Mouse (Mus musculus) CD4-positive, CD25-positive, alpha-beta regulatory T cell, adult 4 months (primary cell): ENCODE results near the gene Ccr7. TPM values are rescaled to one million over a fixed set of nuclear protein-coding genes. Genes with fewer than 3 reads are reported as not detected.

Experiments
- ATAC-seq: one replicate; pipeline ENCODE4 v1.8.0; 2017
- polyA plus RNA-seq, 2 experiments: library from polyadenylated mRNA; unstranded; fragments of 100-300 nt; shearing (Covaris generic); gene quantifications; one replicate each; pipeline ENCODE4 v1.2.1; 2017

Gene Ccr7
- polyA plus RNA-seq, 2 experiments from 2014 or later: 277 to 361 TPM

- no peak for ATAC-seq
Measured at GRCm38 (mm10) chr11:99136961-99137360, 17.9 kb downstream of the Ccr7 start.

DNA sequence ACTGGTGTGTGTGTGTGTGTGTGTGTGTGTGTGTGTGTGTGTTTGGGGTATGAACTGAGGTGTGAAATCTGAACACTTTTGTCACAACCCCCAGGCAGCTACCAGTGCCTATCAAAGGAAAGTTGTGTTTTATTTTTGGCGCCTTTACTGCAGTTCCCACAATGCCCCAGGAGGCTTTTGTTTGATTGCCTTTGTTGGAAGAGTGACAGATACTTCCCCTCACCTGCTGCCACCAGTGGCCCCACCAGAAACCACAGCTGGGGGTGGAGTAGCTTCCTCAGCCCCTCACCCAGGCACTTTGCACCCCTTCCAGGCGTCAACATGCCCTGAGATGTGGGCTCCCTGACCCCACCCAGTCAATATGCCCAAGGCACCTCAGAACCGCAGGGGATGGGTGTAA is 18.5 kb downstream of the Ccr7 start:
- ATAC-seq: peak; percentile 65

GRCm38 (mm10) chr11:99135047-99135440 is 19.8 kb downstream of the Ccr7 start:
- ATAC-seq: no peak

DNA sequence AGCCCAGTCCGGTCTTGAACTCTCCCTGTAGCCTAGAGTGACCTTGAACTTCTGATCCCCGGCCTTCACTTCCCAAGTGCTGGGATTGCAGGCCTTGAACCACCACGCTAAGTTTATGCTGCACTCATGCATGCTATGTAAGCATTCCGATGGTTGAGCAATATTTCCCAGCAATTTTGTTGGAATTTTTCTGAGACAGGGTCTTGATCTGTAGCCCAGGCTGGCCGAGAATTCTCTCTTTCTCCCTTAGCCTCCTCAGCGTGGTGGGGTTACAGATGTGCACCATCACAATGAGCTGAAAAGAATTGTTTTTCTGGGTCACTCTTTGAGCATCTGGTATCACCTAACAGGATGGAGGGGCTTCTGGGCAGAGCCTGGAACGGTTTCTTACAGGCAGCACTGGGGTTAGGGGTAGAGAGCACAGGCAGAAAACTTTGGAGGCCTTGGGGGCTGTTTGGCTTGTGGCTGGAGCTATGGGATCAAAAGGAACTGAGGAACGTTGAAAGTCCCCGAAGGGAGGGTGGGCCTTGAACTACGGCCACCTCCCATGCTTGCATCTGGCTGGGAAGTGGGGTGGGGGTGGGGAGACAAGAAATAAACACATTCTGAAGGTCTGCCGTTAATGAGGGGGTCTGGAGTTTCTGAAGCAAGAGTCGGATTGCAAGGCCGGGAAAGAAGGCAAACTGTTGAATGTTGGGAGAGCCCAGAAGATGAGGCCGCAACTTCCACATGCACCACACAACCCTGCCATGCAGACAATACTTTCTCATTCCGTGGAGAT is 20.4 kb downstream of the Ccr7 start:
- no peak for ATAC-seq

DNA sequence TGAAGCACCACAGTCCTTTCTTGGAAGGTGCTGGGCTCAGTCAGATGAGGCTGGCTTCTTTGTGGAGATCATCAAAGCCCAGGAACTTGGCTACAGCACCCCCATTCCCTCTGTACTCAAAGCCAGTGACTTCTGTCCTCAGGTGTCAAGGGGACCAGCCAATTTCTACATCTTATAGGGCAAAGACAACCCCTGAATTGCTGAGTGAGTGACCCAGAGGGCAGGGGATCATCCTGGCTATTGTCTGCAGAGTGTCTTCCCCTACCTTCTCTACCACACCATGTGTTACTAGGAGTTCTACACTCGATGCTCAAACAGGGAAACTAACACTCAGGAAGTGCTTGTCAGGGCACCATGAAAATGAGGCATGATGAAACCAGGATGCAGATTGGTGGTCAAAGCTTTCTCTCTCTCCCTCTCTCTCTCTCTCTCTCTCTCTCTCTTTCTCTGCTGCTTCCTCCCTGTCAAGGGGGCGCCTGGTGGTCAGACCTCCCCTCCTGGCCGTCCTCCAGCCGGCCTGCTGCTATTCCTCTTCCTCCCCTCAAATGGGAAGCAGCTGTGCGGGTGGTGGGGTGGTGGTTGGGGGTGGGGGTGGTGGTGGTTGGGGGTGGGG is 21.5 kb downstream of the Ccr7 start:
- ATAC-seq: no peak

DNA sequence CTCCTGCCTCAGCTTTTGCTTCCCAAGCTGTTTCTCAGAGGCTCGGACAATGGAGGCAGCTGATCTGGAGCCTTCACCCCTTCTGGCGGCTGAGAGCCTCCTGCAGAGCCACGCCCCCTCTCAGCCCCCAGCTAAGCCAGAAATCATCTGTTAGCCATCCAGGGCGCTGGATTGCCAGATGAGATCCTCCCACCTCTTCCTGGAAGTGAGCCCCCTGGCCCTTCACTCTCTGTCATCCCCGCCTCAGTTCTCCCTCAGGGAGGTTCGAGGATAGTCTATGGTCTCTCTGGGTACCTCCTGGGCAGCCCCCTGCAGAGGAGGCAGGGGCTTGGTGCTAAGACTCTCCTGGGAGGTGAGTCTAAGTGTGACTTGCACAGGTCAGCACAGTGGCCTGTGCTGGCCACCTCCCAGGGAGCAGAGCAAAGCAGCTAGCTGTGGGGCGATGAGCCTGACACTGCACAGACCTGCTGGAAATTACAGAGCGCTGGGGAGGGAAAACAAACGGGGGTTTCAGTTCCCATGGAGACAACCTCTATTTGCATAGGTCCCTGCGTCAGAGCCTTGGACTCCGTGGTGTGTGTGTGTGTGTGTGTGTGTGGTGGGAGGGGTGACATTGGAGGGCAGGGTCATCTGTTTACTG is 22.7 kb downstream of the Ccr7 start:
- ATAC-seq: peak; percentile 47

DNA sequence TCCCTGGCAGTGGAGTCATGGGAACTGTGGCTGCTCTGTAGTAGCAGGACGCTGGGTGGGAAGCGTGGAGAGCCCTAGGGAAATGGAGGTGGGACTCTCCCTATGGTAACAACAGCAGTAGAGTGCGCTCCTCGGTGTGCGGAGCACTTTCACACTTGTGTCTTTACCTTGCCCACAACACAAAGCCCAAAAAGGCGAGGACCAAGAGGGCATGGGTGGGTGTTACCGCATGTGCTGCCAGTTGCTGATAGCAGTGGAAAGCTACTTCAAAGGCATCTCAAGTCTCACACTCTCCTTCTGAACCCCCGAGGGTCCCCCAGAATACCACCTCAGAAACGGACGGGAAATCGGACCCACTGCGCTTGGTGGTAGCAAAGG is 23.4 kb downstream of the Ccr7 start:
- peak; percentile 15 for ATAC-seq

DNA sequence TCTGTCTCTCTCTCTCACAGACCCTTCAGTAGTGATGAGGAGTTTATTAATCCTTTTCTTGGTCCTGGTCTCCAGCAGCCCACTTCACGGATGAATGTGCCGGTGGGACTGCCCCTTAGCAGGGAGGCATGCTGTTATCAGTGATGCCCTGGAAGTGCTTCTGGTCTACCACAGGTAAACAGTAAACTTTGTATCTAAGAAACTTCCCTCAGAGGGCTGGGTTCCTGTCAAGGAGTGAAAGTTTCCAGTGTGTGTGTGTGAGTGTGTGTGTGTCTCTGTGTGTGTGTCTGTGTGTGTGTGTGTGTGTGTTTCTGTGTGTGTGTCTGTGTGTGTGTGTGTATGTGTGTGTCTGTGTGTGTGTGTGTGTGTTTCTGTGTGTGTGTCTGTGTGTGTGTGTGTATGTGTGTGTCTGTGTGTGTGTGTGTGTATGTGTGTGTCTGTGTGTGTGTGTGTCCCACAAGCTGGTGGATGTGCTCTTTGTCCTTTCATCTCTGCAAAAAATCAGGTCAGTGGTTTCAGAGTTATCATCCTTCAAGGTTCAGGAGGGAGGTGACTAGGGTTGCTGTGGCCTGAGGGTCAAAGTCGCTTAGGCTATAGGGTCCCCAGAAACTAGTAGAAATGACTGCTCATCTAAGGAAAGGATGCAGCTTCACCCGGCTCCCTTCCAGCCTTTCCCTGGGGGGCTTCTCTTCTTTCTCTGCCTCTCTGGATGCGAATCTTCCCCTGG is 24.0 kb downstream of the Ccr7 start:
- ATAC-seq: peak; percentile 80

- ATAC-seq: no peak
Measured at GRCm38 (mm10) chr11:99129287-99129686, 25.6 kb downstream of the Ccr7 start.

GRCm38 (mm10) chr11:99127785-99128682 is 26.8 kb downstream of the Ccr7 start:
- no peak for ATAC-seq

GRCm38 (mm10) chr11:99126482-99127253 is 28.2 kb downstream of the Ccr7 start:
- ATAC-seq: no peak

DNA sequence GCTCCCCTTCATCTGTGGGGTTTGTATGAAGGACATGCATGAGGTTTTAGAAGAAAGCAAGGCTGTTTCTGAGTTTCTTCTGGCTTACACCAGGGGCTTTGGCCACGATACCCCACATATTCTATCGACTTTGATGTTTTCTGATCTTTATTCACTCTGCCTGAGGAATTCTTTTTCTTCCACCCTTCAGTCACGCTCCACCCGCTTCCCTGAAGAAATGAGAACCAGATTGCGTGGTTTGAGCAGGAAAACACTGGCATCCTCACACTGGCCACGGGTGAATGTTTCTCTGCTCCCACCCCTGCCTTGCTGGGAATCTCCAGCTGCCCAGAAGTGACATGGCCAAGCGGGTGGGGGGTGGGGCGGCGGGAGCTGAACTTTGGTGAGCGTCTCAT is 30.2 kb downstream of the Ccr7 start:
- ATAC-seq: peak; percentile 11

- ATAC-seq: peak; percentile 68
Measured at GRCm38 (mm10) chr11:99123977-99124634, 30.8 kb downstream of the Ccr7 start.

GRCm38 (mm10) chr11:99122703-99123102 is 32.2 kb downstream of the Ccr7 start:
- ATAC-seq: no peak

GRCm38 (mm10) chr11:99121218-99121631 is 33.7 kb downstream of the Ccr7 start:
- no peak for ATAC-seq

DNA sequence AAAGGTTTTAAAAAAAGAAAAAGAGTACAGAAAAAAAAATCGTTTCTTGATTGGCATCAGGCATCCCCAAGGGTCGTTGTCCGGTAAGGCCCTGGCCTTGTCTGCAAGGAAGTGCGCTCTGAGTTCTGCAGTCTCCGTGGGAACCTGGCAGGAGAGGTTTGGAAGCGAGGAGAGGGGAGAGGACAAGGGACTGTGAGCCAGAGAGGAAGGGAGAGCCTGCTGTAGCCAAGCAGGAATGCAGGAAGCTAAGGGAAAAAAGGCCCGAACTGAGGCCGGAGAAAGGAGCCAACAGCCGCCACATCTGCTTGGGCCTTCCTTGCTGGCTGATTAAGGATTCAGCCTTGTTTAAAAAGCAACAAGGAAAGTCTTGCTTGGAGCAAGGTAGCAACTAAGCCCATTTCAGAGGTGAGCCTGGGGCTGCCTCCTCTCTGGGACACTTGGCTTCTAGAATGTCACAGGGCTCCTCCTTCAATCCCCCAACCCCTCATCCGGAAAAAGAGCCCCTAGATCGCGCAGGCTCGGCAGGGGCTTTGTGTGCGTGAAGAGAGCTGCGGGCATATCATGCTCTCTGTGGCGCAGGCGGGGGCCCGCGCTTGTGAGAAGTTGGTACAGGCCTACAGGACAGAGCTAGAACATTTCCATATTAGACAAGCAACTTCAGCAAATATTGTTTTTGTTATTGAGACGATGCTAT is 34.2 kb downstream of the Ccr7 start:
- no peak for ATAC-seq

GRCm38 (mm10) chr11:99118963-99119362 is 35.9 kb downstream of the Ccr7 start:
- no peak for ATAC-seq

- no peak for ATAC-seq
Measured at GRCm38 (mm10) chr11:99118420-99118819, 36.5 kb downstream of the Ccr7 start.

GRCm38 (mm10) chr11:99117907-99118306 is 37.0 kb downstream of the Ccr7 start:
- ATAC-seq: no peak

DNA sequence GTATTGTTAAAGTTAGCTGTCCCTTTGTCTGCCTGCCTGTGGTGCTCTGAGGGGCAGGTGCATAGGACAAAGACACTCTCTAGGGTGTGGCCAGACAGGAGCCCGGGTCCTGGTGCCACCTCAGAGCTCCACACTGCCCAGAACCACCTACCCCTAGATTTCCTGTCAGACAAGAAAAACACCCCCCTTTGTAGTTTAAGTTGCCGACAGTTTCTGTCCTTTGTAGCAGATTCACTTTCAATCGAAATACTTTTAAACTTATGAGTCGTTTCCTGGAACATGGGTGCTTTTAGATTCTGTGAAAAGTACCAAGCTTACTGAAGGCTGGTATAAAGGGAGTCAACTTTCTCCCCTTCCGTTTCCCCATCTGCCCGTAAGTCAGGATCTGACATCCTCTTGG is 38.9 kb downstream of the Ccr7 start:
- ATAC-seq: peak; percentile 77
